Mouse (Mus musculus) CH12.LX (cell line): ENCODE measurements around the gene Abhd4. TPM values are rescaled to one million over a fixed set of nuclear protein-coding genes. Genes with fewer than 3 reads are reported as not detected.
A peak's percentile ranks its signal among the peaks of the same experiment; 100 is the strongest.

Source experiments
- DNase-seq: peaks from one replicate; pipeline ENCODE4 v3.0.0-alpha.2; 2013; ENCODE audit errors: extremely low read depth
- H3K27ac ChIP-seq: 2 replicates; pipeline ENCODE4 v1.5.1; 2012; ENCODE audit warnings: low read depth, mild to moderate bottlenecking, control low read depth, moderate library complexity; ENCODE audit not compliant: insufficient read depth
- H3K27me3 ChIP-seq: replicated peaks from 2 replicates; pipeline ENCODE3; 2012; ENCODE audit warnings: inconsistent platforms
- H3K36me3 ChIP-seq, 2 experiments: replicated peaks in 1 of 2; 2 replicates each; pipeline versions ENCODE3 to v1.6.1; 2012; ENCODE audit warnings: inconsistent platforms in 1 of 2, low read length in 1 of 2, mild to moderate bottlenecking in 1 of 2, mixed read lengths in 1 of 2, moderate library complexity in 1 of 2; ENCODE audit not compliant: control insufficient read depth in 1 of 2, insufficient read depth in 1 of 2
- H3K4me1 ChIP-seq, 2 experiments: 2 replicates each; pipeline ENCODE4 v1.6.1; 2012; ENCODE audit warnings: inconsistent platforms in 1 of 2, moderate library complexity in 1 of 2; ENCODE audit not compliant: insufficient read depth in 2 of 2, control insufficient read depth in 1 of 2
- H3K4me2 ChIP-seq: 2 replicates; pipeline ENCODE4 v1.6.1; 2012; ENCODE audit warnings: low read depth, mild to moderate bottlenecking, control low read depth; ENCODE audit not compliant: poor library complexity, insufficient read depth, severe bottlenecking
- H3K4me3 ChIP-seq, 3 experiments: fragments of 150-350 bp in 1 of 3; sonication (generic) in 1 of 3; replicated peaks in 1 of 3; 2 replicates each; pipeline versions ENCODE3 to v1.5.1; 2011 to 2012; ENCODE audit warnings: low read depth in 2 of 3, low read length in 2 of 3, mild to moderate bottlenecking in 2 of 3, moderate library complexity in 2 of 3, control low read depth in 1 of 3, improper control_type of control experiment in 1 of 3, inconsistent platforms in 1 of 3, mixed read lengths in 1 of 3; ENCODE audit not compliant: poor library complexity in 1 of 3
- H3K79me2 ChIP-seq: replicated peaks from 2 replicates; pipeline ENCODE4 v1.6.1; 2012; ENCODE audit warnings: mild to moderate bottlenecking, moderate library complexity; ENCODE audit not compliant: control insufficient read depth, poor library complexity, insufficient read depth, severe bottlenecking; ENCODE audit errors: extremely low read depth
- H3K9ac ChIP-seq: 2 replicates; pipeline ENCODE4 v1.6.1; 2012; ENCODE audit warnings: low read depth, mild to moderate bottlenecking, control low read depth, moderate library complexity; ENCODE audit not compliant: insufficient read depth
- H3K9me3 ChIP-seq: replicated peaks from 2 replicates; pipeline ENCODE3; 2012; ENCODE audit warnings: low read length, inconsistent platforms, mixed read lengths
- BHLHE40 ChIP-seq: IDR thresholded peaks from 2 replicates; pipeline ENCODE4 v1.6.1; 2011; ENCODE audit warnings: mild to moderate bottlenecking, low read depth, low read length, improper control_type of control experiment
- CHD1 ChIP-seq: IDR thresholded peaks from 2 replicates; pipeline ENCODE4 v1.6.1; 2012; ENCODE audit warnings: low read depth, low read length, improper control_type of control experiment, inconsistent platforms
- CHD2 ChIP-seq: IDR thresholded peaks from 2 replicates; pipeline ENCODE4 v1.6.1; 2011; ENCODE audit warnings: low read length, improper control_type of control experiment
- CTCF ChIP-seq, 2 experiments: IDR thresholded peaks in 1 of 2; conservative IDR thresholded peaks in 1 of 2; 2 replicates each; pipeline ENCODE4 v1.5.1; 2011 to 2012; ENCODE audit warnings: low read depth in 2 of 2, low read length in 2 of 2, improper control_type of control experiment in 1 of 2, inconsistent platforms in 1 of 2, mild to moderate bottlenecking in 1 of 2, moderate library complexity in 1 of 2
- E2F4 ChIP-seq: IDR thresholded peaks from 2 replicates; pipeline ENCODE4 v1.6.1; 2011; ENCODE audit warnings: low read depth, low read length, improper control_type of control experiment; ENCODE audit not compliant: insufficient replicate concordance
- ELF1 ChIP-seq: IDR thresholded peaks from 2 replicates; pipeline ENCODE4 v1.6.1; 2014; ENCODE audit warnings: low read depth, mild to moderate bottlenecking, inconsistent platforms, low read length, improper control_type of control experiment
- EP300 ChIP-seq: IDR thresholded peaks from 2 replicates; pipeline ENCODE4 v1.6.1; 2011; ENCODE audit warnings: low read length, improper control_type of control experiment
- ETS1 ChIP-seq: conservative IDR thresholded peaks from 2 replicates; pipeline ENCODE4 v1.6.1; 2012; ENCODE audit warnings: low read depth, mild to moderate bottlenecking, inconsistent platforms, low read length, improper control_type of control experiment, moderate library complexity
- GABPA ChIP-seq: IDR thresholded peaks from 2 replicates; pipeline ENCODE4 v1.6.1; 2012; ENCODE audit warnings: low read depth, low read length, improper control_type of control experiment, inconsistent platforms; ENCODE audit not compliant: insufficient replicate concordance
- HCFC1 ChIP-seq: IDR thresholded peaks from 2 replicates; pipeline ENCODE4 v1.6.1; 2012; ENCODE audit warnings: low read depth, mild to moderate bottlenecking, inconsistent platforms, low read length, improper control_type of control experiment
- IRF4 ChIP-seq: IDR thresholded peaks from 2 replicates; pipeline ENCODE4 v1.6.1; 2014; ENCODE audit warnings: low read depth, mild to moderate bottlenecking, inconsistent platforms, low read length, improper control_type of control experiment
- JUN ChIP-seq: IDR thresholded peaks from 2 replicates; pipeline ENCODE4 v1.6.1; 2011; ENCODE audit warnings: low read depth, mild to moderate bottlenecking, low read length, improper control_type of control experiment, moderate library complexity; ENCODE audit not compliant: insufficient read depth
- JUND ChIP-seq: conservative IDR thresholded peaks from 2 replicates; pipeline ENCODE4 v1.6.1; 2011; ENCODE audit warnings: low read depth, low read length, improper control_type of control experiment
- KAT2A ChIP-seq: IDR thresholded peaks from 2 replicates; pipeline ENCODE4 v1.6.1; 2012; ENCODE audit warnings: low read length, improper control_type of control experiment, inconsistent platforms; ENCODE audit not compliant: insufficient replicate concordance
- MAFK ChIP-seq: IDR thresholded peaks from 2 replicates; pipeline ENCODE4 v1.6.1; 2011; ENCODE audit warnings: low read length, improper control_type of control experiment; ENCODE audit not compliant: insufficient replicate concordance
- MAX ChIP-seq: IDR thresholded peaks from 2 replicates; pipeline ENCODE4 v1.6.1; 2011; ENCODE audit warnings: low read length, improper control_type of control experiment
- MAZ ChIP-seq: IDR thresholded peaks from 2 replicates; pipeline ENCODE4 v1.6.1; 2012; ENCODE audit warnings: low read depth, mild to moderate bottlenecking, inconsistent platforms, low read length, improper control_type of control experiment, moderate library complexity
- MEF2A ChIP-seq: IDR thresholded peaks from 2 replicates; pipeline ENCODE4 v1.6.1; 2014; ENCODE audit warnings: low read depth, mild to moderate bottlenecking, inconsistent platforms, low read length, improper control_type of control experiment, borderline replicate concordance
- MXI1 ChIP-seq: IDR thresholded peaks from 2 replicates; pipeline ENCODE4 v1.6.1; 2011; ENCODE audit warnings: mild to moderate bottlenecking, low read depth, low read length, improper control_type of control experiment
- MYC ChIP-seq: IDR thresholded peaks from 2 replicates; pipeline ENCODE4 v1.6.1; 2011; ENCODE audit warnings: low read depth, mild to moderate bottlenecking, improper control_type of control experiment, low read length
- NELFE ChIP-seq: IDR thresholded peaks from 2 replicates; pipeline ENCODE4 v1.6.1; 2011; ENCODE audit warnings: low read depth, low read length, improper control_type of control experiment
- NRF1 ChIP-seq: IDR thresholded peaks from 2 replicates; pipeline ENCODE4 v1.6.1; 2014; ENCODE audit warnings: low read depth, mild to moderate bottlenecking, inconsistent platforms, low read length, improper control_type of control experiment, moderate library complexity
- PAX5 ChIP-seq: IDR thresholded peaks from 2 replicates; pipeline ENCODE4 v1.6.1; 2012; ENCODE audit warnings: low read length, inconsistent platforms, mixed read lengths
- POLR2A ChIP-seq: IDR thresholded peaks from 2 replicates; pipeline ENCODE4 v1.6.1; 2011; ENCODE audit warnings: low read depth, mild to moderate bottlenecking, improper control_type of control experiment, low read length
- POLR2AphosphoS2 ChIP-seq: IDR thresholded peaks from 2 replicates; pipeline ENCODE4 v1.6.1; 2011; ENCODE audit warnings: low read depth, low read length, improper control_type of control experiment
- RAD21 ChIP-seq: IDR thresholded peaks from 2 replicates; pipeline ENCODE4 v1.6.1; 2011; ENCODE audit warnings: low read depth, mild to moderate bottlenecking, low read length, improper control_type of control experiment, moderate library complexity
- RCOR1 ChIP-seq: conservative IDR thresholded peaks from 2 replicates; pipeline ENCODE4 v1.6.1; 2012; ENCODE audit warnings: low read depth, mild to moderate bottlenecking, inconsistent platforms, low read length, improper control_type of control experiment
- SIN3A ChIP-seq: IDR thresholded peaks from 2 replicates; pipeline ENCODE4 v1.6.1; 2012; ENCODE audit warnings: low read length, improper control_type of control experiment, inconsistent platforms
- SMC3 ChIP-seq: IDR thresholded peaks from 2 replicates; pipeline ENCODE4 v1.6.1; 2011; ENCODE audit warnings: low read depth, low read length, improper control_type of control experiment
- TBP ChIP-seq: conservative IDR thresholded peaks from 2 replicates; pipeline ENCODE4 v1.6.1; 2011; ENCODE audit warnings: low read depth, low read length, improper control_type of control experiment
- TCF12 ChIP-seq: IDR thresholded peaks from 2 replicates; pipeline ENCODE4 v1.6.1; 2014; ENCODE audit warnings: low read depth, mild to moderate bottlenecking, inconsistent platforms, low read length, improper control_type of control experiment
- UBTF ChIP-seq: IDR thresholded peaks from 2 replicates; pipeline ENCODE4 v1.6.1; 2012; ENCODE audit warnings: low read depth, mild to moderate bottlenecking, inconsistent platforms, low read length, improper control_type of control experiment, moderate library complexity
- USF1 ChIP-seq: IDR thresholded peaks from 2 replicates; pipeline ENCODE4 v1.6.1; 2014; ENCODE audit warnings: low read depth, mild to moderate bottlenecking, inconsistent platforms, low read length, improper control_type of control experiment
- USF2 ChIP-seq: conservative IDR thresholded peaks from 2 replicates; pipeline ENCODE4 v1.6.1; 2011; ENCODE audit warnings: low read depth, low read length, improper control_type of control experiment
- ZC3H11A ChIP-seq: IDR thresholded peaks from 2 replicates; pipeline ENCODE4 v1.6.1; 2012; ENCODE audit warnings: low read depth, mild to moderate bottlenecking, inconsistent platforms, low read length, improper control_type of control experiment
- ZKSCAN1 ChIP-seq: IDR thresholded peaks from 2 replicates; pipeline ENCODE4 v1.6.1; 2012; ENCODE audit warnings: low read depth, inconsistent platforms, low read length, improper control_type of control experiment, borderline replicate concordance
- ZMIZ1 ChIP-seq: IDR thresholded peaks from 2 replicates; pipeline ENCODE4 v1.6.1; 2012; ENCODE audit warnings: low read depth, mild to moderate bottlenecking, inconsistent platforms, low read length, improper control_type of control experiment
- ZNF384 ChIP-seq: IDR thresholded peaks from 2 replicates; pipeline ENCODE4 v1.6.1; 2012; ENCODE audit warnings: low read depth, low read length, improper control_type of control experiment, inconsistent platforms
- dilution Hi-C: fragments of 300-500 bp; cut with MboI; formaldehyde crosslinking; loops from 2 replicates; pipeline ENCODE4 v1.14.3; 2020; ENCODE audit warnings: low sequenced_read_pairs; ENCODE audit not compliant: extremely low pct_unique_long_range_greater_than_20kb, extremely low pct_ligation_motif_present
- in situ Hi-C: fragments of 300-500 bp; cut with MboI; formaldehyde crosslinking; loops from 3 replicates; pipeline ENCODE4 v1.14.3; 2019; ENCODE audit warnings: low sequenced_read_pairs, low pct_ligation_motif_present, low pct_unique_long_range_greater_than_20kb, mixed read lengths
- polyA plus RNA-seq: library from polyadenylated mRNA; unstranded; fragments of >175 nt; gene quantifications from 2 replicates; pipeline ENCODE4 v1.2.1, GENCODE M21; 2012; ENCODE audit warnings: low read depth; ENCODE audit not compliant: insufficient read length
- total RNA-seq, 2 experiments: library from RNA; depleted of rRNA; stranded (reverse); fragments of 300-350 nt in 1 of 2; fragments of >200 nt in 1 of 2; gene quantifications; 2 replicates each; pipeline ENCODE4 v1.2.3; 2012 to 2014

Gene Abhd4
- total and polyA plus RNA-seq, 3 experiments: 15.9 to 23.0 (median 19.8) TPM

GRCm38 (mm10) chr14:54224064-54224417, 29.9 kb upstream of the Abhd4 start:
- dilution Hi-C loops: no loop called here
- H3K36me3 ChIP-seq: no peaks in the 10 kb centered on the region
- peak; percentile 73 for DNase-seq
- H3K27ac ChIP-seq: peak overlapping the region; percentile 99
- H3K4me1 ChIP-seq: peaks cover 29 to 81% of the 10 kb centered on the region in 2 experiments
- H3K79me2 ChIP-seq: no peaks in the 10 kb centered on the region
- TF ChIP-seq ZKSCAN1 (no peak), POLR2A (no peak), EP300 (peak; percentile 65), ELF1 (no peak), SIN3A (peak; percentile 72; the same call in 1 of the 2 replicates), MAFK (0 out of 2 replicates have a peak, but pooled peaks have one; percentile 9), ETS1 (no peak; the same call in 1 of the 2 replicates), MYC (peak; percentile 67), HCFC1 (peak; percentile 16; the same call in 1 of the 2 replicates), MAZ (0 out of 2 replicates have a peak, but pooled peaks have one; percentile 35), RAD21 (no peak), NRF1 (no peak), RCOR1 (0 out of 2 replicates have a peak, but pooled peaks have one; percentile 67), PAX5 (no peak), SMC3 (no peak), MAX (no peak), TBP (no peak), JUN (peak; percentile 81), POLR2AphosphoS2 (no peak), MEF2A (peak; percentile 40; the same call in 1 of the 2 replicates), E2F4 (no peak), MXI1 (peak; percentile 34; the same call in 1 of the 2 replicates), IRF4 (no peak), UBTF (no peak), CHD2 (peak; percentile 50), ZMIZ1 (no peak), ZC3H11A (no peak), USF2 (no peak), GABPA (no peak), BHLHE40 (no peak; the same call in 1 of the 2 replicates), CHD1 (no peak), JUND (peak; percentile 69), ZNF384 (0 out of 2 replicates have a peak, but pooled peaks have one; percentile 70), KAT2A (0 out of 2 replicates have a peak, but pooled peaks have one; percentile 27), TCF12 (no peak), NELFE (no peak), CTCF (conservative IDR thresholded peaks at IDR 0.05 in 1 of 2, IDR thresholded peaks at IDR 0.05 in 1 of 2; ENCODE audit: low read depth in 2 of 2, low read length in 2 of 2) (no peak), USF1 (no peak)
- TF ChIP-seq, all 38 proteins: peak for 14
- no peaks in the 10 kb centered on the region for H3K9me3 ChIP-seq
- H3K27me3 ChIP-seq: no peaks in the 10 kb centered on the region
- in situ Hi-C loops: no loop called here
- H3K4me3 ChIP-seq: peak overlapping the region in 2 of 3 experiments; percentile 17 to 49
- H3K4me2 ChIP-seq: peak overlapping the region; percentile 92; the same call in 1 of the 2 replicates
- H3K9ac ChIP-seq: no peak overlapping the region
